Mouse (Mus musculus) heart, postnatal 10 days (tissue): ENCODE results near the gene Olfr1175-ps. TPM values are rescaled to one million over a fixed set of nuclear protein-coding genes. Genes with fewer than 3 reads are reported as not detected.

Source experiments
- DNase-seq, 2 experiments: peaks; one replicate each; pipeline ENCODE4 v3.0.0; 2021
- intact Hi-C: fragments of 180-260 bp; cut with DNase I; formaldehyde crosslinking; loops from one replicate; pipeline ENCODE4 v1.15.1; 2025
- total RNA-seq, 2 experiments: library from RNA; stranded (reverse); gene quantifications; 2 replicates each; pipeline ENCODE4 v1.2.3; 2021

Gene Olfr1175-ps
- not detected for total RNA-seq

DNA sequence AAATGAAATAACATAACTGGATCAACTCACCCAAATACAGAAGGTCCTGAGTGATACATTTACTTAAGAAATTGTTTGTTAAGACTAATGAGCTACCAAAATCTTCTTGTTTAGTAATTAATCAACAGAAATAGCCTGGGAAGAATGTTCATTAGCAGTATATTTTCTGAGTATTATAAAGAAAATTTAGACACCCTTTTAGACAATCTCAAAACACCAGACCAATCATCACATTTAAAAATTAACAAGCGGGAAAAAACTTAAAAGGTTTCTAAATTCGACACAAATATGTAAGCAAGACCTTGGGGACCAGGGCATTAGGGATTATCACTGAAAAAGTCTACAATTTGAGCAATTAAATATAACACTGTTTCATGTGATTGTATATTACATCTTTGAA, at the start of gene Olfr1175-ps:
Gene Olfr1175-ps (minus strand): TSS at position 101 of the 400 bp plus-strand sequence.
- no peak for DNase-seq

DNA sequence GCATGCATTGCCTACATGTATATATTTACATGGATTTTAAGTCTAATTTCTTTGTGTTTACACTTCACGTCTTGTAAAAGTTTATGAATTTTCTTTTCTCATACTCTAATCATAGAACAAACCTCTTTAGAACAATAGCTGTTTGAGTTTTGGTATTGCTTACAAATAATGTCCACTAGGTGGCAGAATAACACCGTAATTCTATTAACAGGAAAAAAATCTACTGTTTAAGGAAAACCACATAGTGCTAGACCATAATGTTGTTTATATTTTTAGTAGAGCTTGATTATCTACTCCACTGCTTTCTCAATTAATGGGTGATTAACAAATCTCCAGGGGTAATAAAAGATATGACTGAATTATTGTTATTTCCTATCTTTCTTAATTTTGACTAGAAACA, 29.3 kb upstream of the Olfr1175-ps start:
- DNase-seq, result no peak
- intact Hi-C loops, result loop anchor here (5.0 kb wide), 1 partner anchor 1186 kb away; no protein-coding TSS in a partner anchor

More for the DNA sequence above, at the start of gene Olfr1175-ps:
- intact Hi-C loops, result no loop called here

DNA sequence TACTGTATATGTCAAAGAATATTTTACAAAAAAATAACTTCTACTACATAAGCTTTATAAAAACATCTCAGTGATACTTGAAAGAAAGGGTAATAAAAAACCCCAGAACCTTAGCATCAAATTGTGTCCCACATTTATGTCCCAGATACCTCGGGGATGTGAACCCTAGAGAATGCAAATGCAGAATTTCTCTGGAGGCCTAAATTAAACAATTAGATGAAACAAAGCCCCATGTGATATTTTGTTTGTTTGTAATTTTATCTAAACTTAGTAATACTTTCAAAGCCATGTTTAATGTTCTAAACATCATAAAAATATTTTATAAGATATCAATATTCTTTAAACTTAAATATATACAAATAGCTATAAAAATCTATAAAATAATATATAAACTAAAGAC, 19.4 kb upstream of the Olfr1175-ps start, which contains the start of gene Olfr1177-ps:
Gene Olfr1177-ps (minus strand): TSS at position 101 of the 400 bp plus-strand sequence.
- no peak for DNase-seq
- intact Hi-C loops, result no loop called here

DNA sequence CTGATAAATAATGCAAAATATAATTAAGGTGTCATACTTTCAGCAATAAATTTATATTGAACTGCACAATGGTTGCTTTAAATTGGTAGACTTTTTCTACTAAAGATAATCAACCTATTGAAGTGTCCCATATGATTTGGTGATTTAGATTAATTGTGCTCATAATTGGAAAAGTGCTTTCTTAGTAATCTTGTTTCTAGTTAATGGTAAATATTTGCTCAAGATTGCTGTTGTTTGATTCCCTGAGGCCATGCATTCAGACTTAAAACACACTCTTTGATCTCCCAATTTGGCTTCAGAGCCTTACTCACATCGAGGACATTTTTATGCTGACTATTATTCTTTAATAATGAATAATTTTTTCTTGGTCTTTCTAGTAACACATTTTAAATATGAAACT, 9.4 kb upstream of the Olfr1175-ps start, which contains the start of gene Olfr1176:
Gene Olfr1176 (plus strand): TSS at position 301 of the 400 bp plus-strand sequence.
- no peak for DNase-seq
- intact Hi-C loops, result no loop called here

DNA sequence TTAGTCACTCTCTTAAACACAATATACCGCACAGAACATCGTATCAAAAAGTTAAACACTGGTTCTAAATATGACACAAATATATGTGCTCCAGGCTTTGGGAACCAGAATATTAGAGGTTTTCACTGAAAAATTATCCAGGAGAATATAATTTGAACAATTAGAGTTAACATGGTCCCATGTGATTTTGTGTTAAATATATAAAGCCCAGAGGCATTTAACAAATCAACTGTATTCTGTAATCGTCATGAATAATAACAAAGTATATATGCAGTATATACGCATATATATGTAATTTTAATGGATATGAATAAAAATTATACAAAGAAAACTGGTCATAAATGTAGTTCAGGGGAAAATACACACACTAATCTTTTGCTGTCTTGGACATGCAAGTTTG, 12.0 kb downstream of the Olfr1175-ps start, which contains the start of gene Olfr1174-ps:
Gene Olfr1174-ps (minus strand): TSS at position 101 of the 400 bp plus-strand sequence.
- intact Hi-C loops, result no loop called here
- no peak for DNase-seq

DNA sequence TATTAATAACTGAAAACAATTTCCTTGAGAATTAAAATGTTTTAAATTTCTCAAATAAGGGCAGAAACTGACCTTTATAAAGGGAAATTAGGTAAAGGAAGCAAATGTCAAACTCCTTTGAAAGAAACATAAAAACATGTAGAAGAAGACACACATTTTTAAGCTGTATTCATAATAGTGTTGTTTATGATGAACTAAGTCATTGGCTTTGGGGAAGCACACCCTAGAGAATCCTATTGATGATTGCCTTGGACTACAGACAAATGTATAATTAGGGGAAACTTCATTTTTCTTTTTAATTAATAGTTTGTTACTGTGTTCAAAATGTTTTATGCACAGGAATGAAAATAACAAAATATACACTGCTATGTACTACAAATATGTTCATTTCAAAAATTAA, 47.2 kb downstream of the Olfr1175-ps start, which contains the start of gene Olfr1173:
Gene Olfr1173 (minus strand): TSS at position 101 of the 400 bp plus-strand sequence.
- no peak for DNase-seq
- intact Hi-C loops, result no loop called here

Other genes starting within 250 kb of the Olfr1175-ps start
- gene Olfr1164, start 233.2 kb downstream of the Olfr1175-ps start, total RNA-seq, result not detected
- gene Olfr1166, start 198.9 kb downstream of the Olfr1175-ps start, total RNA-seq, result not detected
- not detected for gene Olfr1167, start 172.0 kb downstream of the Olfr1175-ps start, total RNA-seq
- not detected for gene Olfr1168, start 145.3 kb downstream of the Olfr1175-ps start, total RNA-seq
- gene Olfr1170, start 98.9 kb downstream of the Olfr1175-ps start, total RNA-seq, result not detected
- not detected for gene Olfr1173, start 47.3 kb downstream of the Olfr1175-ps start, total RNA-seq
- gene Olfr1174-ps, start 12.1 kb downstream of the Olfr1175-ps start, total RNA-seq, result not detected
- gene Olfr1176, start 9.5 kb upstream of the Olfr1175-ps start, total RNA-seq, result not detected
- gene Olfr1177-ps, start 19.3 kb upstream of the Olfr1175-ps start, total RNA-seq, result not detected
- not detected for gene Olfr1178, start 59.8 kb upstream of the Olfr1175-ps start, total RNA-seq
- not detected for gene Olfr1179, start 79.2 kb upstream of the Olfr1175-ps start, total RNA-seq
- gene Olfr1180, start 91.9 kb upstream of the Olfr1175-ps start, total RNA-seq, result not detected
- gene Olfr1181, start 99.0 kb upstream of the Olfr1175-ps start, total RNA-seq, result not detected
- not detected for gene Gm13757, start 121.9 kb upstream of the Olfr1175-ps start, total RNA-seq
- not detected for gene Olfr1183, start 127.7 kb upstream of the Olfr1175-ps start, total RNA-seq
- gene Olfr1184, start 156.4 kb upstream of the Olfr1175-ps start, total RNA-seq, result not detected
- gene Olfr1185-ps1, start 166.1 kb upstream of the Olfr1175-ps start, total RNA-seq, result not detected
- gene Olfr1186, start 191.3 kb upstream of the Olfr1175-ps start, total RNA-seq, result not detected
- gene Olfr1188, start 229.7 kb upstream of the Olfr1175-ps start, total RNA-seq, result not detected